Mouse (Mus musculus) heart, adult 11 months (tissue): ENCODE data around the gene Car15.

Source experiments
- DNase-seq: peaks from one replicate; pipeline ENCODE4 v3.0.0; 2022

The Car15 gene

DNA sequence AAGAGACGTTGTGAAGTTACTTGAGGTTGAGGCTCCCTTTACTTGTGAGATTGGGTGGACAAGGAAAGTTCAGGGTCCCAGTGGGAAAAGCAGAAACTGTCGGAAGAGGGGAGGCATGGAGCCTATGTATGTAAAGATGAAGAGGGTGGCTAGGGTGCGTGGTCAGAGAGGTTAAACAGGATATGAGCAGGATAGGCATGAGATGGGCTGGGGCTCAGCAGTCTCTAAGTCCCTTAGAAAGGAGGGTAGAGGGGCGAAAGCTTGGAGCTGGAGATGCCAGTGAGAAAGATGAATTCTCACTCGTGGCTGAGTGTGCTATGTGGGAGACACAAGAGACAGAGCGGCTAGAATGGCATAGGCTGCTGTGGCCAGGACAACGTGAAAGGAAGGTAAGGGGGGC, 5.3 kb downstream of the Car15 start, which contains the start of gene B830017H08Rik:
TSS of gene B830017H08Rik (plus strand) at position 301 of the 400 bp plus-strand sequence.
- DNase-seq: no peak

GRCm38 (mm10) chr16:17831781-17832180, 6.4 kb downstream of the Car15 start:
- DNase-seq: no peak

DNA sequence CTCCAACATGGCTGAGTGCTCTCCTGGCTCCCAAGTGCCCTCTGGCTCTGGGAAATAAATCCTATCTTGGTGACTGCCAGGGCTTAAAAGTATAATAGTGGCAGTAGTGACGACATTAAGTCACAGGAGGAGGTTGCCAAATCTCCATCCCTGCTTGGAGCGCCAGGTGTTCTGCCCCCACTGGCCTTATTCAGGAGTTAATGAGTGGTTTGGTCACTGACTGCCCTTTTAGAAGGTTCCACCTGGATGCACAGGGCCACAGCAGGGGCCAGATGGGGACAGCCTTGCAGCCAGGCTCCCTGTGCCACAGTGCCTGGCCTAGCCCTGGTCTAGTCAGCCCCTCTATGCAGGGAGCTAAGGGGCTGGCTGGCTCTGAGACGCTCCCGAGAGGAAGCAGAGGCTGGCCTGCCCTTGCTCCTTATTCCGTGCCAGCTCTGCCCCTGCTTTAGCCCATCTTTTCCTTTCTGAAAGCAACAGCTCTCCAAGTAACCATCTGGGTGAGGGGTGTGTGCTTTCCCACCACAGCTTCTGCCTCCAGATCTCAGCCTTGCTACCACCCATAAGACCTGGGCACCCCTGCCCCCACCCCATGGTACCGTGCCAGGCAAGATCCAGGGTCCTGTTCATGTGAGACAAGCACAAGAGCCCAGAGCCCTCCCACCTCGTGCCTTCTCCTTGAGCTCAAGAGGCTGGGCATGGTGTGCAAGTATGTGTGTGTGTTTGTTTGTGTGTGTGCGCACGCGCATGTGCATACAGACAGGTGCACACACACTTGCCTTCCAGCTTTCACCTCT, 7.6 kb downstream of the Car15 start:
- DNase-seq: no peak

GRCm38 (mm10) chr16:17828867-17829266, 9.3 kb downstream of the Car15 start:
- DNase-seq: no peak

DNA sequence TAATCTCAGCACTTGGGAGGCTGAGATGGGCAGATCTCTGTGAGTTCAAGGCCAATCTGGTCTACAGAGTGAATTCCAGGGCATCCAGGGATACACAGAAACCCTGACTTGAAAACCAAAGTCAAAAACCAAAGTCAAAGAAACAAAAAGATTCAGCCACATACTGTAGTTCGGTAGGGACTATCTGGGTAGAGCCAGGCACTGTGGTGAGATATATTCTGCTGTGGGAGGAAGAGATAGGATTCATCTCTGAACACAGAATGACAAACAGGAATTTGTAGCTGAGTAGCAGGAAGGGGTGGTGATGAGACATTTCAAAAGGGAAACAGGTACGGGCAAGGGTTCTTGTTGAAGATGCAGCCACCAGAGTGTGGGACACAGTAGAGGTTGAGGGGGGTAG, 9.9 kb downstream of the Car15 start:
- no peak for DNase-seq

DNA sequence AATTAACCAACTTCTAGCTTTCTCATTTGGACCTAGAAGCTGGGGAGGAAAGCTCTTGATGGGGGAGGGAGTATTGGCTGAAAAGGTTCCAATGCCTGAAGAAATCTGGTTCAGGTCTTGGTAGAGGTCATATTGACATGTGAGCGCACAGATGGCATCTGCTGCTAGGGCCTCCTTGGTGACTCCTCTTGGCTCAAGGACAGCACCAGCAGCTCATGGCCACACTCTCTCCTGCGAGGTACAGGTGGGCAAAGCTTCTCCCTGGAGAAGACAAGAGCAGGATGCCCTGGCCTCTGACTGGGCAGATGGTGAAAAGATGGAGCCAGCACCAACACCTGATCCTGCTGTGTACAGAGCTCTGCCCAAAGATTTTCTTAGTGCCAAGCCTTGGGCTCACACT, 11.7 kb downstream of the Car15 start:
- DNase-seq: no peak

GRCm38 (mm10) chr16:17816528-17816927, 21.6 kb downstream of the Car15 start:
- peak; percentile 91 for DNase-seq

GRCm38 (mm10) chr16:17815411-17816402, 22.5 kb downstream of the Car15 start:
- DNase-seq: peak; percentile 96

GRCm38 (mm10) chr16:17813173-17813572, 25.0 kb downstream of the Car15 start:
- no peak for DNase-seq

DNA sequence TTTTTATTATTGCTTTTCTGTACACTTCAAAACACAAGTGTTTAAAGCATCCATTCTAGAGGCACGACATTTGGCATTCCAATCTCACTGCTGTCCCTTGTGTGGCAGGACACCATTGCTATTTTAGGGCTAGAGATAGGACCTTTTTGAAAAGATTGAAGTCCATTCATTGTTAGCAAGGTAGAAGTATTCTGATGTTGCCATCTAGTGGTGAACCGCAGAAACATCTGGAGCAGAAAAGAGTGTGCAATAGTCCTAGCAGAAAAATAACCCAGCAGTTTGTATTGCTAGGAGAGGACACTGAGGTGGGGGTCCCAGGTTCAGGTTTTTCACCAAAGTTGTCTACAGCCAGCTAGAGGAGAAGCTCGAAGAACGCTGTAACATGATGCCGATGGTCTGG, 26.0 kb downstream of the Car15 start:
- no peak for DNase-seq

GRCm38 (mm10) chr16:17809711-17810110, 28.5 kb downstream of the Car15 start:
- peak; percentile 95 for DNase-seq

- no peak for DNase-seq
Observed at GRCm38 (mm10) chr16:17809125-17809524, 29.0 kb downstream of the Car15 start.

DNA sequence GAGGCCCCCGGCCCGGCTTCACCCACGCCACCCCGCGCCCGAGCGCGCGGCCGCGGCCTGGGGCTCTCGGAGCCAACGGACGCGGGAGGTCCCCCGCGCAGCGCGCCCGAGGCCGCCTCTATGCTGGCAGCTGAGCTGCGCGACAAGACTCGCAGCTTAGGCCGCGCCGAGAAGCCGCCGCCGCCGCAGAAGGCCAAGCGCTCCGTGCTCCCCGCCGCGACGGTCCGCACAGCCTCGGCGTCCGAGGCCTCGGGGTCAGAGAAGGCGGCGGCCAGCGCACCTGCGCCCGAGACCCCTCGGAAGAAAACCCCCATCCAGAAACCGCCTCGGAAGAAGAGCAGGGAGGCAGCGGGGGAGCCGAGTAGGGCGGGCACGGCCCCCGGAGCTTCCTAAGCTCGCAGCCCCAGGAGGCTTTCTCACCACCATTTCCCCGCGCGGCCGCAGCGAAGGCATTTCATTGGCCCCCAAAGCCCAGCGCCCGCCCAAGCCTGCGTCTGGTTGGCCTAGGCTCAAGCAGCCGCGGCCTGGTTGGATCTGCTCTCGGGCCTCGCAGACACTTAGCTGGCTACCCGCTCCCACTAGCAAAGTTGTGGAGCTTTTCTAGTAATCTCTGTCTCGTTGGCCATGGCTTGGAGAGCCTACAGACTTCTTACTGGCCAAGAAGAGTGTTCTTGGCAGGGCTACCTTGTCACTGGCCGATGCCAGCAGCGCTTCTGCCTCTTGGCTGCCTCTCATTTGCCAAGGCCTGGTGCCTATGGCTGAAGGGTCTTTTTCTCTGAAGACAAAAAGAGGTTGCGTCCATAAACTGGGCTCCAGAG, 30.8 kb downstream of the Car15 start:
- peak; percentile 99 for DNase-seq

DNA sequence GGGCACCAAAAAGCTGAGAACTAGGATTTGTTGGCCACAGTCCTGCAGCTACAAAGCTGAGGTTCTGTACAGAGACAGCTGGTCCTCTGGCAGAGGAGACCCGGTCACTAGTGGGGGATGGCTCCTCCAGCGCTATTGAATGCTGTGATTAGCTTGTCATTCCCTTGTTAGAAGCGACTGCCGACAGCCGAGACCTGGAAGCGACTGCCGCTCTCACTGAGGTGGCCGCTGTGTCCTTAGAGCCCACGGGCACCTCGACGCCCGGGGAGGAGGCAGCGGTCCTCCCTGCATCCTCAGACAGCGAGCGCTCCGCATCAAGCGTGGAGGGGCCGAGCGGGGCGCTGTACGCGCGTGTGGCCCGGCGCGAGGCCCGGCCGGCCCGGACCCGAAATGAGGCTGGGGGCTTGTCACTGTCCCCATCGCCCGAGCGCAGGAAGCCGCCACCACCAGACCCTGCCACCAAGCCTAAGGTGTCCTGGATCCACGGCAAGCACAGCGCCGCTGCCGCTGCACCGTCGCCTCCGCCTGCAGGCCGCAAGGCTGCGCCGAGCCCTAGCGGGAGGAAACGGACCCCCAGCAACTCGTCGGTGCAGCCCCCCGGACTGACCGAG, 31.5 kb downstream of the Car15 start:
- peak; percentile 91 for DNase-seq

DNA sequence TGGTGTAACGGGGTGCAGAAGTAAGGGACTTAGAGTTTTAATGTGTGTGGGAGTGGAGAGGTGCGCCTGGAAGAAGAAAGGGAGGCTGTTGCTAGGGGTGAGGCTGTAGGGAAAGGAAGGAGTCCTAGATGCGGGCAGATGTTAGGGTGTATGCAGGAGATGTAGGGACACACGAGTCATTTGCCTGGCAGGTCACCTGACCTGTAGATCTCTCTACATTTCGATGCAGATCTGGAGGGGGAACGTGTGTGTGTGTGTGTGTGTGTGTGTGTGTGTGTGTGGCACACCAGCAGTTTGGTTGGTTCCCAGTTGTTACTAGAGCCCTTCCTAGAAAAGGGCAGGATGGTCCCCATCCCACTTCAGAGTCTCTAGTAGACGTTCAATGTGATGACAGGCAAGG, 33.2 kb downstream of the Car15 start:
- DNase-seq: no peak

DNA sequence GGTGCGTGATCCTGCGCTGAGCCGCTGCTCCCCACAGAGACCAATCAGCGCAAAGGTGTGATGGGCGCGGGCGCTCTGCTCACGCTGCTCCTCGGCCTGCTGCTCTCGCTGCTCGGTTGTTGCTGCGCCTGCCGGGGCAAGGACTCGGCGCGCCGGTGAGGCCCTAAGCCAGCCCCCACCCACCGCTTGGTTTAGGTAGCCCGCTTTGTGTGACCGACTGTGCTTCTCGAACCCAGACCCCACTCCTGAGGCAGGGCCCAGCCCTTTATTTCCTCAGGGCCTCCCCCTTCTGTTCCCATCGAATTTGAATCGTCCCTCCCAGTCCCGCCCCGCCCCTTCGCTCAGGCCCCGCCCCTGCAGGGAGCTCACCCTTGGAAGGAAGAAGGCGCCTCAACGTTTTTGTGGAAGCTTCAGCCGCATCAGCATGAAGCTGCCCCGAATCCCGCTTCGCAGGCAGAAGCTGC, 33.7 kb downstream of the Car15 start:
- no peak for DNase-seq

DNA sequence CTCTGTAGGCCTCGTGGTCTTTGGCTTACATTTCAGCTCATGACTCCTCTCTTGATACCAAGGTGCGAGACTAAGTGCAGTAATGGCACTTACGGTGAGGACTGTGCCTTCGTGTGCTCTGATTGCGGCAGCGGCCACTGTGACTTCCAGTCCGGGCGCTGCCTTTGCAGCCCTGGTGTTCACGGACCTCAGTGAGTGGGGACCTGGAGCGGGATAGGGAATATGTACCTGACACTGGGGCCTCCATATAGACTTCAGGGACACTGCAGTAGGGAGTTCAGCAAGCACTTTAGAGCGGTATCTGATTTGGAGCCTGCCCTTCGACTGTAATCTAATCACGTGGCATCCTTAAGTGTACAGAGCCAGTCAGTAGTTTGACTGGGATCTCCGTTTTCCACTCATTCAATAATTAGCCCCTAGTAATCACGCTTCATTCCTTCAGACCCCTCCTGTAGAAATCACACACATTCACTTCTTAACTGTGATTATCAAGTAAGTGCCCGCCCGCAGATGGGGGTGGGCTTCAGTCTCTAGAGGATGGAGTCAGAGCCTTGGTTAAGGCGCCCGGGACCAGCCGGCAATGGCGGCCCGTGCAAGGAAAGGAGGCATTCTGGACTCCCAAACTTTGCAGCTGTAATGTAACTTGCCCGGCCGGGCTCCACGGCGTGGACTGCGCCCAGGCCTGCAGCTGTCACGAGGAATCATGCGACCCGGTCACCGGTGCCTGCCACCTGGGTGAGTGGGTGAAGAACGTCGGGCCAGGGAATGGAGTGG, 34.3 kb downstream of the Car15 start:
- DNase-seq: no peak

DNA sequence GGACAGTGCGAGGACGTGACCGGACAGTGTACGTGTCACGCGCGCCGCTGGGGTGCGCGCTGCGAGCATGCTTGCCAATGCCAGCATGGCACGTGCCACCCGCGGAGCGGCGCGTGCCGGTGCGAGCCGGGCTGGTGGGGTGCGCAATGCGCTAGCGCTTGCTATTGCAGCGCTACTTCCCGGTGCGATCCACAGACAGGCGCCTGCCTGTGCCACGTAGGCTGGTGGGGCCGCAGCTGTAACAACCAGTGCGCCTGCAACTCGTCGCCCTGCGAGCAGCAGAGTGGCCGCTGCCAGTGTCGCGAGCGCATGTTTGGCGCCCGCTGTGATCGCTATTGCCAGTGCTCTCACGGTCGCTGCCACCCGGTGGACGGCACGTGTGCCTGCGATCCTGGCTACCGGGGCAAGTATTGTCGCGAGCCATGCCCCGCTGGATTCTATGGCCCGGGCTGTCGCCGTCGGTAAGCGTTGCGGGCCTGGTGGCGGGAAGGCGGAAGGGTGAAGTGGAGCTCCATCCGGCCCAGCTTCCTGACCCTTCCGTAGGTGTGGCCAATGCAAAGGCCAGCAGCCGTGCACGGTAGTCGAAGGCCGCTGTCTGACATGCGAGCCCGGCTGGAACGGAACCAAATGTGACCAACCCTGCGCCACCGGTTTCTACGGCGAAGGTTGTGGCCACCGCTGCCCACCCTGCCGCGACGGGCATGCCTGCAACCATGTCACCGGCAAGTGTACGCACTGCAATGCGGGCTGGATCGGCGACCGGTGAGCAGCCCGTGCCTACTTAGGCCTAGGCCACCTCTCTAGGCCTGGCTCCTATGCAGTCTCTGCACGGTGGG, 35.1 kb downstream of the Car15 start:
- DNase-seq: peak; percentile 95

DNA sequence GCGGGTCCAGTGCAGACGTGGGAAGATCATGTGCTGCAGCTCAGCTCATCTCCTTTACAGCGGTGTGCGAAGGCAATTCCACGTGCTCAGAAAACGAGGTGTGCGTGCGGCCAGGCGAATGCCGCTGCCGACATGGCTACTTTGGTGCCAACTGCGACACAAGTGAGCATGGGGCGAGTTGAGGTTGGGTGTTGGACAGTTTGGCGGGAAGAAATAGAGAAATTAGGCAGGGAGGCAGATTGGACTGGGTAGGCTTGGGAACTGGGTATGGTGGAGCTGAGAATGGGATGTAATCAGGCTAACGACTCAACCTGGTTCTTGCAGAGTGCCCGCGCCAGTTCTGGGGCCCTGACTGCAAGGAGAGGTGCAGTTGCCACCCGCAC, 35.7 kb downstream of the Car15 start:
- no peak for DNase-seq

- peak; percentile 89 for DNase-seq
Observed at GRCm38 (mm10) chr16:17801777-17802455, 36.2 kb downstream of the Car15 start.
